Mouse (Mus musculus): ENCODE data around the gene Fgd1.

Gene Fgd1

GRCm38 (mm10) chrX:151045850-151046249, at the start of gene Fgd1:
TSS of gene Fgd1 (plus strand) at chrX:151046150.
- DNase-seq: no peak

GRCm38 (mm10) chrX:150996775-150997174, 49.2 kb upstream of the Fgd1 start:
- DNase-seq: no peak

GRCm38 (mm10) chrX:151016938-151017877, 28.7 kb upstream of the Fgd1 start, which contains the start of gene Gnl3l:
TSS of gene Gnl3l (minus strand) at chrX:151017322.
- DNase-seq: peak; percentile 93

- DNase-seq: peak; percentile 4
Measured at GRCm38 (mm10) chrX:151017897-151018296, 28.1 kb upstream of the Fgd1 start.

GRCm38 (mm10) chrX:151018798-151019197, 27.2 kb upstream of the Fgd1 start:
- DNase-seq: no peak

- no peak for DNase-seq
Measured at GRCm38 (mm10) chrX:151031400-151031799, 14.6 kb upstream of the Fgd1 start.

- DNase-seq: no peak
Measured at GRCm38 (mm10) chrX:151041223-151041622, 4.7 kb upstream of the Fgd1 start.

- no peak for DNase-seq
Measured at GRCm38 (mm10) chrX:151046321-151046720, 371 bp downstream of the Fgd1 start.

- peak; percentile 93 for DNase-seq
Measured at GRCm38 (mm10) chrX:151046777-151047430, 954 bp downstream of the Fgd1 start.

- DNase-seq: peak; percentile 53
Measured at GRCm38 (mm10) chrX:151047431-151048058, 1.6 kb downstream of the Fgd1 start.

- no peak for DNase-seq
Measured at GRCm38 (mm10) chrX:151049661-151050215, 3.8 kb downstream of the Fgd1 start.

GRCm38 (mm10) chrX:151050337-151050736, 4.4 kb downstream of the Fgd1 start:
- peak; percentile 5 for DNase-seq

- no peak for DNase-seq
Measured at GRCm38 (mm10) chrX:151054489-151054888, 8.5 kb downstream of the Fgd1 start.

GRCm38 (mm10) chrX:151055559-151055958, 9.6 kb downstream of the Fgd1 start:
- DNase-seq: peak; percentile 58

- peak; percentile 22 for DNase-seq
Measured at GRCm38 (mm10) chrX:151059346-151059745, 13.4 kb downstream of the Fgd1 start.

GRCm38 (mm10) chrX:151061615-151062299, 15.8 kb downstream of the Fgd1 start:
- no peak for DNase-seq

- DNase-seq: no peak
Measured at GRCm38 (mm10) chrX:151066071-151066666, 20.2 kb downstream of the Fgd1 start.

- no peak for DNase-seq
Measured at GRCm38 (mm10) chrX:151067876-151068275, 21.9 kb downstream of the Fgd1 start.

GRCm38 (mm10) chrX:151076007-151076406, 30.1 kb downstream of the Fgd1 start:
- DNase-seq: no peak

- DNase-seq: no peak
Measured at GRCm38 (mm10) chrX:151076941-151077485, 31.1 kb downstream of the Fgd1 start.

GRCm38 (mm10) chrX:151085599-151085998, 39.6 kb downstream of the Fgd1 start:
- no peak for DNase-seq

- DNase-seq: no peak
Measured at GRCm38 (mm10) chrX:151087418-151087817, 41.5 kb downstream of the Fgd1 start.

Data from kidney, postnatal 14 days (tissue).